Mouse (Mus musculus) sigmoid colon, adult 10 weeks (tissue): Measurements from ENCODE around the gene Frmd4b. TPM values are rescaled to one million over a fixed set of nuclear protein-coding genes. Genes with fewer than 3 reads are reported as not detected.

ENCODE experiments used
- polyA plus RNA-seq: library from polyadenylated mRNA; stranded (reverse); fragments of 350-450 nt; fragmentation: Illumina TruSeq; extraction: RNeasy Lipid Tissue Mini Kit (QIAGEN cat#74804); gene quantifications from one replicate; pipeline ENCODE4 v1.2.3, GENCODE M21; 2014; ENCODE audit warnings: low read depth, low replicate concordance

The Frmd4b gene
- 54.8 TPM for polyA plus RNA-seq

GRCm38 (mm10) chr6:97617266-97617743 lies at the start of gene Frmd4b:
Gene Frmd4b (minus strand): TSS chr6:97617541.

GRCm38 (mm10) chr6:97252711-97253221 lies 364.6 kb downstream of the Frmd4b start, which contains the start of gene Lmod3:
Gene Lmod3 (minus strand): TSS chr6:97252759.

Other genes starting within 250 kb of the Frmd4b start
- 7.5 TPM for gene Mitf, start 189.5 kb upstream of the Frmd4b start, polyA plus RNA-seq